Mouse (Mus musculus) megakaryocyte progenitor cell, adult 5-6 weeks (primary cell): Measurements from ENCODE around the gene Ssty2. TPM values are rescaled to one million over a fixed set of nuclear protein-coding genes. Genes with fewer than 3 reads are reported as not detected.
"Not testable (repeated sequence)": the region's sequence is repeated elsewhere in the genome, so short reads cannot be mapped to it uniquely, and the experiment has no call there.

ENCODE experiments used
- ATAC-seq: replicated peaks from 2 replicates; pipeline ENCODE4 v1.8.0; 2016; ENCODE audit warnings: mild to moderate bottlenecking, moderate TSS enrichment, inconsistent platforms; ENCODE audit not compliant: poor library complexity
- total RNA-seq, 2 experiments: library from RNA; stranded (forward) in 1 of 2; stranded (reverse) in 1 of 2; fragments of 157-497, 149-512 nt in 1 of 2; fragments of 200-1000 nt in 1 of 2; gene quantifications; 2 replicates each; pipeline versions ENCODE4 v1.2.3 to v1.2.4; 2015 to 2017

Gene Ssty2
- total RNA-seq (2015) (not detected in 2 replicates), total RNA-seq (2017) (not detected in 2 replicates)

DNA sequence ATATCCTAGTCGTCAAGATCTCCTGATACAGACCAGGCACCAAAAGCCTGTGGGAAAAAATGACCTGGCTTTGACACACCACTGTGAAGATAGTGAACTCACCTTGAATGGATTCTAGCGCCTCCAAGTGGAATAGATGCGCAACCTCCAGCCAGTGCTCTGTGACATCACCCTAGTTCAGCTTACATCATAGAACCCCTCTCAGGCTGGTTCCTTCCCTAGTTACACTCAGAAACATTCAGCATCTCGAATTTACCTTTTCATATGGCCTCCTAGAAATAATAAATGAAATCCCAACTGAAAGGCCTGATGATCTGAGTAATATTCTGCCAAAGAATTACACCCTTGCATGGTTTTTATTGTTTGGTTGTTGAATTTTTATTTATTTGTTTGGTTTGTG is at the start of gene Ssty2:
Gene Ssty2 (minus strand): TSS at position 101 of the 400 bp plus-strand sequence.
- not testable (repeated sequence) for ATAC-seq
